Mouse (Mus musculus): ENCODE measurements at regions not wholly inside any gene's neighbourhood (a gene's known extent, or its start where the extent isn't known, plus 50 kb on each side); places are given as distances from the start of the nearest gene placed in this dataset.

DNA sequence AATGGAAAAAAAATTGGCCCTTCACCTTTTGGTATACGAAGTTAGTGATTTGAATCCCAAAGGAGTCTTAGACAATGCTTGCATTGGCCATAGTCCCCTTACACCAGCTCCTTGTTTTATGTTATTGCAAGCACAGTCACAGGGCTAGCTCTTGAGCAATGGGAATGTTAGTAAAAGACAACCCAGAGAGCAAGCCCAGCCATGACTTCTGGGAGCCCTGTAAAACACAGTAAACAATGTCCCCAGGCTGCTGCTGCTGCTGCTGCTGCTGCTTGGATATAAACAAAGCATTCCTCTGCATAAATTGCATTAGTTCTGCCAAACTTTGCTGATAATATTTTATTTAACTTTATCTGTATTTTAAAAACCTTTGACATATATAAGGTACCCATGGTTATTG lies 334.0 kb downstream of the Med10 start:
- TF ChIP-seq MYOG (IDR thresholded peaks at IDR 0.05; ENCODE audit: control insufficient read depth, extremely low read depth, insufficient read length), result no peak
- no peak for TF ChIP-seq CTCF (IDR thresholded peaks at IDR 0.05; ENCODE audit: control insufficient read depth, insufficient read depth, insufficient read length)
- TF ChIP-seq MYOD1 (IDR thresholded peaks at IDR 0.05; ENCODE audit: control insufficient read depth, insufficient read length, low read depth), result no peak
- no peak for TF ChIP-seq FOSL1 (IDR thresholded peaks at IDR 0.05; ENCODE audit: insufficient read depth, low read length, poor library complexity, severe bottlenecking)
- Histone ChIP-seq H3K79me2 (ENCODE audit: control insufficient read depth, insufficient read depth) (no peaks in the 10 kb centered on the region), H3K27me3 (ENCODE audit: control insufficient read depth, insufficient read depth, insufficient read length) (no peaks in the 10 kb centered on the region), H3K36me3 (ENCODE audit: control insufficient read depth, insufficient read depth) (no peaks in the 10 kb centered on the region), H3K4me3 (ENCODE audit: insufficient read depth, poor library complexity, severe bottlenecking) (no peak overlapping the region), H3ac (ENCODE audit: control insufficient read depth, insufficient read length, low read depth) (no peak overlapping the region), H3K79me3 (ENCODE audit: low read depth) (no peaks in the 10 kb centered on the region)

DNA sequence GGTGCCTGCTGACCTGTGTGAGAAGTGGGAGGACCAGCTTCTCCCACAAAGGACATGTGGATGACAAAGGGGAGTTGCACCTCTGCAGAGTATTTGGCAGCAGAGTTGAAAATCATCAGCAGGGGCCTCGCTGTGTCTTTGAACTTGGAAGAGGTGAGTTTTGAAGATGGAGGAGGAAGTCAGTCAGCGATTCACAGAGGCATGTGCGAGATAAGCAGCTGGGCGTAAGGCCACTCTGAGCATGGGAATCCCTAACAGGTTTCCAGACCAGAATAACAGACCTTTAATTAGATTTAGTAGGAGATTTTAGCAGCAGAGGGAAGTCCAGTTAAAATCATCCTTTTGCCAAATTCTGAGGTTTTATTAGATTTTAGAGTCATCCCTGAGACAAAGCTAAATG lies 342.3 kb downstream of the Med10 start:
- H3K36me3 ChIP-seq (ENCODE audit: control insufficient read depth, insufficient read depth), result no peaks in the 10 kb centered on the region
- no peak overlapping the region for H3ac ChIP-seq (ENCODE audit: control insufficient read depth, insufficient read length, low read depth)
- TF ChIP-seq MYOG (IDR thresholded peaks at IDR 0.05; ENCODE audit: control insufficient read depth, extremely low read depth, insufficient read length), result no peak
- TF ChIP-seq MYOD1 (IDR thresholded peaks at IDR 0.05; ENCODE audit: control insufficient read depth, insufficient read length, low read depth), result no peak
- no peak for TF ChIP-seq FOSL1 (IDR thresholded peaks at IDR 0.05; ENCODE audit: insufficient read depth, low read length, poor library complexity, severe bottlenecking)
- TF ChIP-seq MAX (IDR thresholded peaks at IDR 0.05), result no peak
- TF ChIP-seq CEBPB (IDR thresholded peaks at IDR 0.05; ENCODE audit: low read depth), result no peak
- no peak for TF ChIP-seq USF1 (IDR thresholded peaks at IDR 0.05; ENCODE audit: low read depth)
- TF ChIP-seq CTCF (IDR thresholded peaks at IDR 0.05; ENCODE audit: control insufficient read depth, insufficient read depth, insufficient read length), result no peak
- no peaks in the 10 kb centered on the region for H3K79me3 ChIP-seq (ENCODE audit: low read depth)
- H3K79me2 ChIP-seq (ENCODE audit: control insufficient read depth, insufficient read depth), result no peaks in the 10 kb centered on the region
- H3K4me3 ChIP-seq (ENCODE audit: insufficient read depth, poor library complexity, severe bottlenecking), result no peak overlapping the region
- H3K27me3 ChIP-seq (ENCODE audit: control insufficient read depth, insufficient read depth, insufficient read length), result no peaks in the 10 kb centered on the region

DNA sequence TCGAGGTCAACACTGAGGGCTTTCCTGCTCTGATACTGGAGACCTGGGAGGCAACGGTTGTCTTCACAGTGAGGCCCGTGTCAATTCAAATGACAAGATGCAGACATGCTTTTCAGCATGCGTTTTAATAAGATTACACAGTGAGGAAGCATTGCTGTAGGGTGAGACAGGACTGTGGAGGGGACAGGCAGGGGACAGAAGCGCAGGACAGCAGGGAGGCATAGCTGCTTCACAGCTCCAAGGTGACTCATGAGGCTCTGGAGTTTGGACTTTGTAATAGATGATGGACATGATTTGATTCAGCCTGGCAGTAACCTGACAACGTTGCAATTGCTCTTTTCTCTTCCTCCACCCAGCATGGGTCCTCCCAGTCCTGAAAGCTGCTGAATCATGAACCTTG lies 343.3 kb downstream of the Med10 start:
- TF ChIP-seq MYOG (IDR thresholded peaks at IDR 0.05; ENCODE audit: control insufficient read depth, extremely low read depth, insufficient read length), result no peak
- TF ChIP-seq CTCF (IDR thresholded peaks at IDR 0.05; ENCODE audit: control insufficient read depth, insufficient read depth, insufficient read length), result no peak
- no peak for TF ChIP-seq MAX (IDR thresholded peaks at IDR 0.05)
- no peak for TF ChIP-seq FOSL1 (IDR thresholded peaks at IDR 0.05; ENCODE audit: insufficient read depth, low read length, poor library complexity, severe bottlenecking)
- no peak for TF ChIP-seq USF1 (IDR thresholded peaks at IDR 0.05; ENCODE audit: low read depth)
- TF ChIP-seq CEBPB (IDR thresholded peaks at IDR 0.05; ENCODE audit: low read depth), result no peak
- no peak for TF ChIP-seq MYOD1 (IDR thresholded peaks at IDR 0.05; ENCODE audit: control insufficient read depth, insufficient read length, low read depth)
- Histone ChIP-seq H3K27me3 (ENCODE audit: control insufficient read depth, insufficient read depth, insufficient read length) (no peaks in the 10 kb centered on the region), H3K79me2 (ENCODE audit: control insufficient read depth, insufficient read depth) (no peaks in the 10 kb centered on the region), H3K4me3 (ENCODE audit: insufficient read depth, poor library complexity, severe bottlenecking) (no peak overlapping the region), H3ac (ENCODE audit: control insufficient read depth, insufficient read length, low read depth) (no peak overlapping the region), H3K79me3 (ENCODE audit: low read depth) (no peaks in the 10 kb centered on the region), H3K36me3 (ENCODE audit: control insufficient read depth, insufficient read depth) (no peaks in the 10 kb centered on the region)

DNA sequence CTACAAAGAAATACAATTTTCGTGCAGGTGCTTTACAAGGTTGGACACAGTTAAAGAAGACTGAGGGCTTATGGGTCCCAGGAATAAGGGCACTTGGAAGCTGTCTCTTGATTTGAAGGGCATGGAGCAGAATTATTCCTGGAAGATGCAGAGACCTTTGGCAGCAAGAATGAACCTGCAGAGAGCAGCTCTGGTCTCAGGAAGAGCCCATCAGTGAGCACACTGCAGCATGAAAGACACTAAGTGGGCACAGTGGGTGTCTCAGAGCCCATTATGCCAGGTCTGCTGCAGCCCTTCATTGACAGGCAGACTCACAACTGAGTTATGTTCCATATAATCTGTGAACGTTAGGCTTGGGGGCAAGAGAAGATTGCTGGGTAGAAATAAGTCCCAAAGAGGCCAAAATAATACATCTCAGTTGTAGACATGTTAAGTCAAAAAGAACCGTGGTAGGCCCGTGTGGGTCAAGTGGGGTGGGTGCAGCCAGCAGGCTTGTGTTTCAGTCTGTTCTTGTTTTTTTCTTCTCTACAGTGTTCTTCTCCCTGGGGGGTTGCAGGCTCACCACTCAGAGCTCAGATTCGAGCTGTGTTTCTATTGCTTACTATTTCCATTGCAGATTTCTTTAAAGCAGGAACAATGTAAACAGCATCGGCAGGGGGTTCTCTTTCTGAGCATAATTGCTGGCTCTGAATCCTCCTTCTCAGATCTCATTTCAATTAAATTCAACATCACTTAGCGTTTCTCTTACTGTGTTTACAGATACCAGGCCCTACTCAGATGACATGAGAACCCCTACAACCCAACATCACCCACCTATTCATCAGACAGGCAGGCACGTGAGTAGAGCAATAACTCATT lies 347.1 kb downstream of the Med10 start:
- no peaks in the 10 kb centered on the region for H3K79me2 ChIP-seq (ENCODE audit: control insufficient read depth, insufficient read depth)
- no peak overlapping the region for H3K4me3 ChIP-seq (ENCODE audit: insufficient read depth, poor library complexity, severe bottlenecking)
- no peak overlapping the region for H3ac ChIP-seq (ENCODE audit: control insufficient read depth, insufficient read length, low read depth)
- no peaks in the 10 kb centered on the region for H3K36me3 ChIP-seq (ENCODE audit: control insufficient read depth, insufficient read depth)
- no peaks in the 10 kb centered on the region for H3K27me3 ChIP-seq (ENCODE audit: control insufficient read depth, insufficient read depth, insufficient read length)
- H3K79me3 ChIP-seq (ENCODE audit: low read depth), result no peaks in the 10 kb centered on the region
- TF ChIP-seq CEBPB (IDR thresholded peaks at IDR 0.05; ENCODE audit: low read depth) (no peak), MYOD1 (IDR thresholded peaks at IDR 0.05; ENCODE audit: control insufficient read depth, insufficient read length, low read depth) (no peak), MYOG (IDR thresholded peaks at IDR 0.05; ENCODE audit: control insufficient read depth, extremely low read depth, insufficient read length) (no peak), USF1 (IDR thresholded peaks at IDR 0.05; ENCODE audit: low read depth) (no peak), CTCF (IDR thresholded peaks at IDR 0.05; ENCODE audit: control insufficient read depth, insufficient read depth, insufficient read length) (no peak), FOSL1 (IDR thresholded peaks at IDR 0.05; ENCODE audit: insufficient read depth, low read length, poor library complexity, severe bottlenecking) (no peak), MAX (IDR thresholded peaks at IDR 0.05) (no peak)

DNA sequence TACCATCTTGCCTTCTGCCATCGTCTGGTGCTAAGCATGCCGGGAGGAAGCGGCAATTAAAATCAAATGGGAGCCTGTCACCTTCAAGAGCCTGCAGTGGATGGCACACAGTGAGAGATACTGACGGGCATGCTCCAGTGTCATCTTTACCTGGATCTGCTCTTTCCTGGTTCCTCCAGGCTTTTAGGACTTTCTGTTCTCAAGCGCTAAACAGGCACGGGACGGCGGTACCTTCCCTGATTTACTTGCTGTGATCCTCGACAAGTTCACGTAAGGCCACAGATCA lies 347.6 kb downstream of the Med10 start:
- Histone ChIP-seq H3K4me3 (ENCODE audit: insufficient read depth, poor library complexity, severe bottlenecking) (no peak overlapping the region), H3K79me2 (ENCODE audit: control insufficient read depth, insufficient read depth) (no peaks in the 10 kb centered on the region), H3K27me3 (ENCODE audit: control insufficient read depth, insufficient read depth, insufficient read length) (no peaks in the 10 kb centered on the region), H3ac (ENCODE audit: control insufficient read depth, insufficient read length, low read depth) (no peak overlapping the region), H3K36me3 (ENCODE audit: control insufficient read depth, insufficient read depth) (no peaks in the 10 kb centered on the region), H3K79me3 (ENCODE audit: low read depth) (no peaks in the 10 kb centered on the region)
- TF ChIP-seq CEBPB (IDR thresholded peaks at IDR 0.05; ENCODE audit: low read depth) (no peak), FOSL1 (IDR thresholded peaks at IDR 0.05; ENCODE audit: insufficient read depth, low read length, poor library complexity, severe bottlenecking) (no peak), MAX (IDR thresholded peaks at IDR 0.05) (no peak), MYOG (IDR thresholded peaks at IDR 0.05; ENCODE audit: control insufficient read depth, extremely low read depth, insufficient read length) (no peak), MYOD1 (IDR thresholded peaks at IDR 0.05; ENCODE audit: control insufficient read depth, insufficient read length, low read depth) (no peak), CTCF (IDR thresholded peaks at IDR 0.05; ENCODE audit: control insufficient read depth, insufficient read depth, insufficient read length) (no peak), USF1 (IDR thresholded peaks at IDR 0.05; ENCODE audit: low read depth) (no peak)
